Mouse (Mus musculus): ENCODE data around the gene Nxpe2. TPM values are rescaled to one million over a fixed set of nuclear protein-coding genes. Genes with fewer than 3 reads are reported as not detected.

The Nxpe2 gene
- total RNA-seq (2015; ENCODE audit: low replicate concordance) = 1,032 and 1,053 TPM in 2 replicates
- total RNA-seq (2017; ENCODE audit: low replicate concordance) = 859 and 927 TPM in 2 replicates

DNA sequence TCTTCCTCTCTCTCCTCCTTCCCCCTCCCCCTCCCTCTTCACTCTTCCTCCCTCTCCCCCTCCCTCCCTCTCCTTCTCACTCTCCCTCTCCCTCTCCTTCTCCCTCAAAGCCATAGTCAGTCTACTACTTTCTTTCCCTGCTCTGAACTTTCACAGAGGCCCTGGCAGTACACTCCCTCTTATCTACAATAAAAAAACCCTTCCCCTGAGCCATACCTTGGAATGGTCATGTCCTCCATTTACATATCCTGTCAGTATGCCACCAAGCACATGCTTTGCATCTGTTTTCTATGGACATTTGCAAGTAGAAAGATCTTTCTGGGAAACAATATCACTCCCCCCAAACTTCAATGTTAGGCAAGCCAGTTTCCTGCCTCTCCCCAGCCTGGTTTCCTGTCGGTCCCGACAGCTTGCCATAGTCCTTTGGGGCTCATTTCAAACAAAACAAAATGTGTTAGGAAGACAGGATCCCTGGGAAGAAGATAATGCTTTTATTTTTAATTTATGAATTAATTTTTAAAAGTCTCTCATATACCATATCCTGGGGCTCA, at the start of gene Nxpe2:
Gene Nxpe2, minus strand, starts transcription at position 307 of the 551 bp plus-strand sequence.
- ATAC-seq (replicated peaks; ENCODE audit: low FRiP score, poor library complexity, severe bottlenecking) = no peak

DNA sequence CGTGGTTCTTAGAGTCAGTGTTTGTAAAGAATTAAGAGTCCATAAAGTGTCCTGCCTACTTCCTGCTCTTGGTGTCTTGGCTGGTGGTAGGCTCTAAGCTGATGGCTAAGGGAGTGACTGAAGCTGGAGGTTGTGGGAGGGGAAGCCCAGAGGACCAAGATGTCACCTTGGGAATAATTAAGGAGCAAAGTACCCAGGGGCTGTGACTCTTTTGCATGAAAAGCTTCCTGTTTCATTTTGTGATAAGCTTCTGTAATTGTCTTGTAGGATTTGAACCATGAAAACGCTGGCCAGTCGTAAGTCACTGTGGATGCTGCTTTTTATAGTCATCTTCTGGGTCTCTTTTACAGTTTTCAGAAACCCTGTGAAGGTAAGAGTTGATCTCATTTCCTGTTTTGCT, 36.7 kb upstream of the Nxpe2 start:
- no peak for ATAC-seq (replicated peaks; ENCODE audit: low FRiP score, poor library complexity, severe bottlenecking)

DNA sequence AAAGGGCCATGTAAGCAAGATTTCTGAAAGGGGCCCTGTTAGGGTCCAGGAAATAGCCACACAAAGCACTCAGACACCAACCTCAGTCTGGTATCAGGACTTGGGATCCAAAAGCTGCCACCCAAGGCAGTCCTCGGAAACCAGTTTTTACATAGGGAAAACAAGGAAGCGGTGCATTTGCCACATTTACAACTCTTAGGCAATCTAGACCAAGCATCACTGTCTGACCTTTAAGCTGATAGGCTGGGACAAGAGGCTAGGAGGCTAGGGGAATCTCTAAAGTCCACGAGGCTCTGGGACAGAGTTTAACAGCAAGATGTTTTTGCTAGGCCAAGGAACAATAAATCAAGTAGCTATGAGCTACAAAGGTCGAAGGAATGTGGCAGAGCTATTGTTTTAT, 35.2 kb upstream of the Nxpe2 start:
- no peak for ATAC-seq (replicated peaks; ENCODE audit: low FRiP score, poor library complexity, severe bottlenecking)

DNA sequence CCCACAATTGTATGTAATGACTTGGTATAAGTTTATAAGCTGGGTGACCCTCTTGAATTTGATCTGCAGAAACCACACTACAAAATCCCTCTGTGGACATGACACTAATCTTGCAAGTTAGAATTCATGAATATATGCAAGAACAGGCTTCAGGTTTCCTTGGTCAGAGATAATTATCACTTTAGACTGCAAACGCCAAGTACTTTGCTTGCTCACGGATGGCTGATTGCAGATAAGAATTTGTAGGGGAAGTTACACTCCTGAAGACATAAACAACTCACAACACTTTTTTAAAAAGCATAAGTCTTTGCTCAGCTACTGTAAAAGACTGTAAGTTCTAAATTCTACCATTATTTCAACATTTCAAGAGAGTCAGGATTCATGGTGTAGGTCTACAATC, 21.1 kb upstream of the Nxpe2 start:
- peak; percentile 67 for ATAC-seq (replicated peaks; ENCODE audit: low FRiP score, poor library complexity, severe bottlenecking)

DNA sequence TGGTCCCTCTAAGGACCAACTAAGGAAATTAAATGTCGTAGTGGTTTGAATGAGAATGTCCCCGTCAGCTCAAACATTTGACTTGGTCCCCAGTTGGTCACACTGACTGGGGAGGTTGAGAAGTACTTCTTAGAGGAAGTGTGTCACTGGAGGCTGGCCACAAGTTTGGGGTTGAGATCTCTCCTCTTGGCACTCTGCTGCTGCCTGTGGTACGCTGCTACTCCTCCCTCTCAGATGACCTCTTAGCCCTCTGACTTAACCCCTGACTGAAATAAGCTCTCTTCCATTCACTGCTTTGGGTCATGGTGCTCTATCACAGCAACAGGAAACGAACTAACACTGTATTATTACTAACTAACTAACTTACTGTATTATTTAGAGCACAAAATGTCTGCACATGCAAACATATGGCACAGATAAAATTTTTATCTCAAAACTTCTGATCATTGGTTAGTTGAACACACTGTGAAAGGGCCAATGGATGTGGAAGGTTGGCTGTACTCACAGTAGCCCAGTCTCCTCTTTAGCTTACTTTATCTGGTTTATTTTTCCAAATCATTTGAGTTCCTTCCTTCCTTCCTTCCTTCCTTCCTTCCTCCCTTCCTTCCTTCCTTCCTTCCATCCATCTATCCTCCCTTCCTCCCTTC, 20.1 kb upstream of the Nxpe2 start:
- peak; percentile 88 for ATAC-seq (replicated peaks; ENCODE audit: low FRiP score, poor library complexity, severe bottlenecking)

DNA sequence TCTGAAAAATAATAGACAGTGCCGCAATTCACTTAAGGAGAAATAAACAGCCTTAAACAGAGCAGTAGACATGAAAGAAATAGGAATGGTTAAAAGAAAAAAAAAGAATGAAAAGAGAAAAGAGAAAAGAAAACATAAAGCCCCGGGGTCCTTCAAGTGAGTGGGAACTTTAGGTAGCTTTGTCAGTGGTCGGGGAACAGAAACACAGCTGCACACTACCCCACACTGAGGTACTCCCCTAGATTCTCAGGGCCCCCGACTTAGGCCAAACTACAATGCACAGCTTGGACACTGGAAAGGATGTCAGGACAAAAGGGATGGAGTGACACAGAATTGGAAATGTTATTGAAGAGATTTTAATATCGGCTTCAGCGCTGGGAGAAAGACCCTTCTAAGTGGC, 9.5 kb upstream of the Nxpe2 start:
- no peak for ATAC-seq (replicated peaks; ENCODE audit: low FRiP score, poor library complexity, severe bottlenecking)

DNA sequence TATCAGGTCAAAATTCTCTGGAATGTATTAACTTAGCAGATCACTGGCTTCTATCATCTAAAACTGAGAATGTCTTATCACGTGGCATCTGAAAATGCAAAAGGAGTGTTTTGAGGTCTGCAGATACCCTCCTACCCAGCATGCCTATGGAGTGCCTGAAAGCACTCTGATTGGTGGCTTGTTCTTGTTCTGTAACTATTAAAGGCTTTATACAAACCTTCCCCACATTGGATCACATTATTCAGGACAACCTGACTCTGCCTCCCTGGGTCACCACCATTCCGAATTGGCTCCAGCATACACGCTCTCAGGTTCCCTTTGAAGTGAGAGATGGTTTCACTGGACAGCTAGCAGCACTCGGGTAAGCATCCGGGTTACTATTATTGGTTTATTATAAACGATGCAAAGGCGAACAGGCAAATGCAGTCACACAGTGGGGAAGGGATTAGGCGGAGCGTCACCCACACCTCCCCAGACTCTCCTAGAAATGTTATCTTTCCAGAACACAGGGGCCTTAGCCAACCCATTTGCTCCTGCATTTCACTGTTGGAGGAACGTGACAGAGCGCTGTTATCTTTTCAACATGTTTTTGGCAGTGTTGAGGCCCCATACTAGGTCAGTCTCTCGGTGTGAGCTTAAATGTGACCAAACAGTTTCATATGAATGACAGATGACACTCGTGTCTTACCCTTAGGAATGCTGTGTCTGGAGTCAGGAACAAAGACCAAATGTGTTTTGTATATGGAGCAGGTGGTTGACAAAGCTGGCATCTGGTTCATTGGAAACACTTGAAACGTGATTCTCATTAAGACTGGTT, 8.8 kb upstream of the Nxpe2 start:
- peak; percentile 88 for ATAC-seq (replicated peaks; ENCODE audit: low FRiP score, poor library complexity, severe bottlenecking)

DNA sequence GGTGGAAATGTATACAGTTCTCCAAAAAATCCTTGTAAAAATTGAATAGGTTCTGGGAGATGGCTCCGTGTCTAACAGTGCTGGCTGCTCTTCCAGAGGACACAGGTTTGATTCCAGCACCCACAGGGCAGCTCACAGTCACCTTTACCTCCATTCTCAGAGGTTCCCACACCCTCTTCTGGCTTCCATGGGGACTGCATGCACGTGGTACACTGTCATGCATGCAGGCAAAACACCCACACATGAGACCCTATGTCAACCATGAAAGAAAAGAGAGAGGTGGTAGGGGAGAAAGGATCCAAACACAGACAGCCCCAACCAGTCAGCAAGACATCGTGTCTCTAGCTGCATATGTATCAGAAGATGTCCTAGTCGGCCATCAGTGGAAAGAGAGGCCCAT, 7.6 kb upstream of the Nxpe2 start:
- peak; percentile 38; the same call in 1 of the 2 replicates for ATAC-seq (replicated peaks; ENCODE audit: low FRiP score, poor library complexity, severe bottlenecking)

DNA sequence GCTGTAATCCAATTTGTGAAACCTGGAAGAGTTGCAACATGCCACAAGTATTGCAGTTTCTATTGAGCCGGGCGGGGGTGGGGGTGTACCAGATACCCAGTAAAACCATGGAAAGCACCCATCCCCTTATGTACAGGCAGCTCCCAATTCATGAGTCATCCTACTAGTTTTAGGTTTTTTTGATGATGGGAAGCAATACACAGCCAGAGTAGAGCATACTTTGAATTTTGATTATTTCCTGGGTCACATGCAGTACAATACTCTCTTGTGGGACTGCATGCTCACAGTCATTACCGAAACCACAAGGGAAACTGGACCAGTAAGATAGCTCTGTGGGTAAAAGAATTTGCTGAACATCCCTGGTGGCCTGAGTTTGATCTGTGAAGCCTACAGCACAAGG, 3.8 kb upstream of the Nxpe2 start:
- no peak for ATAC-seq (replicated peaks; ENCODE audit: low FRiP score, poor library complexity, severe bottlenecking)

DNA sequence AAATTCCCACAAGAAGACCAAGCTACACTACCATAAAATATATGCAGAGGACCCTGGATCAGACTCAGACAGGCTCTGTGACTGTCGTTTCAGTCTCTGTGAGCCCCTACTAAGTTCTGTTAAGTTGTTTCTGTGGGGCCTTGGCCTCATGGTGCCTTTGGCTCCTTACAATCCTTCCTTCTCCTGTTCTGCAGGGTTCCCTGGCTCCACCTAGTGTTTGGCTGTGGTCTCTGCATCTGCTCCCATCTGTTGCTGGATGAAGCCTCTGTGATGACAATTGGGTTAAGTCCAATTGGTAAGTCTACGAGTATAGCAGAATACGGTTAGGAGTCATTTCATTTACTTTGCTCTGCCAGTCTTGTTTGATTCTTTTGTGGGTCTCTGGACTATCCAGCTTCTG, 1.5 kb upstream of the Nxpe2 start:
- ATAC-seq (replicated peaks; ENCODE audit: low FRiP score, poor library complexity, severe bottlenecking) = peak; percentile 87

DNA sequence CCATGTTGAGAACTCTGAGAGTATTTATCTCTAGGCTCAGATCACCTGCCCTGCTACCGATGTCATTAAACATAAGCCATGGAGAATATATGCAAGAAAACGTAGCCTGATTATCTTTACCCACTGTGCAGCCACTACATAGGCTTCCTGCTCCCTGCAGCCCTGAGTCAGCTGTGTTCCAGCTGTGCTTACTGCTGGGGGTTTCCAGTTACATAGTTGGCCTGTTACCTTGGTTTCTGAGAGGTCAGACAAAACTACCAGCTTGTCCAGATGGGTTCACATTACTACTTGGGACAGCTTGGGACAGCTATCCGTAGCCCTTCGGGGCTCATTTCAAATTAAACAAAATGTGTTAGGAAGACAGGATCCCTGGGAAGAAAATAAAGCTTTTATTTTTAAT, 868 bp upstream of the Nxpe2 start:
- 0 out of 2 replicates have a peak, but pooled peaks have one; percentile 4 for ATAC-seq (replicated peaks; ENCODE audit: low FRiP score, poor library complexity, severe bottlenecking)

DNA sequence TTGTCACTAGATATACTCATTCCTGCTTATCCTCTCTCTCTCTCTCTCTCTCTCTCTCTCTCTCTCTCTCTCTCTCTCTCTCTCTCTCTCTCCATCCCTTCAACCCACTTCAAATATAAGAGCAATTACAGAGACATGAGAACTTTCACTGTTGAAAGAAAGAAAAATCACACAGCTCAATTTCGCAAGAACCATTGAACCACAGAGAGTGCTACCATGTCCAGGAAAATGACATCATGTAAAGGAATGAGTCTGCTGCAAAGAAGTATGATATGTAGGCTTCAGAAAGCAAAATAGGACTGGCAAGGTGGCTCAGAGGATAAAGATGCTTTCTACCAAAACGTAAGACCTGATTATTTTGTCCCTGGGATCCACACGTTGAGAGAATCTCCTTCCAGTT, 7.4 kb downstream of the Nxpe2 start:
- ATAC-seq (replicated peaks; ENCODE audit: low FRiP score, poor library complexity, severe bottlenecking) = no peak

DNA sequence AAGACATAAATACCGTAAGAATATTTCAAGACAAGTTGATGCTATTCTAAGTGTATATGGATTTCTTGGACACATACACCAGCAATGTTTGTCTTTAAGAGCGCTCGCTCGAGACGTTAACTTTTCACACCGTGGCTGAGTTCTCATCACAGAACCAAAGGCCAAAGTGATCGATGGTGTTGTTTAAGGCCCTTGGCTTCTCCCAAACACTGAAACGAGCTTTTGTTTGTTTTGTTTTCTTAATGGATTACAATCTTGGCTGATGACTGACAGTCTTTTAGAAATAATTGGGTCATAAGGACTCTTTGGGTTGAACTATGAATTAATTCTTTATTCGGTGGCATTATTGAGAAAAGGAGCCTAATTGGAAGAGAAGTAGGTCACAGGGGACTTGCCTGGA, 7.8 kb downstream of the Nxpe2 start:
- no peak for ATAC-seq (replicated peaks; ENCODE audit: low FRiP score, poor library complexity, severe bottlenecking)

DNA sequence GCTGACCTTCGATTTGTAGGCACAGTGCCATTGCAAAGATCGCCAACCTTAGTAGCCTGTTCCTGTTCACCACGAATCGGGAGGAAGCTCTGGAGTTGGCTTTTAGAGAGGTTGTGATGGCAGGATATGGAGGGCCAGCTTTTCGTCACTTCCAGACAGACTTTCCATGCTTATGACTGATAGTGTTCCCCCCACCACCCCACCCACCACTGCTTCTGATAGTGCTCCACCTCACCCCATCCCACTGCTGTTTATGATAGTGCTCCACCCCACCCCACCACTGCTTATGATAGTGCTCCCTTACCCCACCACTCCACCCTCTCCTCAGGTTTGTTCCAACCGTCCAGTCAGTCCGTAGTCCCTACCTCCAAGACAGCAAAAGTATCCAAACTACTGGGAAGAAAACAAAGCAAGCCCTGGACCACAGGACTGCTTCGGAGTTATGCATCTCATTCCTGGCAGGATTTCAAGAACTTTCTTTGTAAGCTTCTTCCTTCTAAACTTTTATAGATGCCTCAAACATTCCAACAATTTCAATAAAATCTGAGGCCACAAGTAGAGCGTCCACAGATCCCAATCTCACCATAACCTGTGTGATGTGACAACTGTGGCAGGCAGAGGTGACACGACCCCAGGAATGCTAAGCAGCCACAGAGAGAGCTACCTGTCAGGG, 12.4 kb downstream of the Nxpe2 start:
- ATAC-seq (replicated peaks; ENCODE audit: low FRiP score, poor library complexity, severe bottlenecking) = peak; percentile 87

DNA sequence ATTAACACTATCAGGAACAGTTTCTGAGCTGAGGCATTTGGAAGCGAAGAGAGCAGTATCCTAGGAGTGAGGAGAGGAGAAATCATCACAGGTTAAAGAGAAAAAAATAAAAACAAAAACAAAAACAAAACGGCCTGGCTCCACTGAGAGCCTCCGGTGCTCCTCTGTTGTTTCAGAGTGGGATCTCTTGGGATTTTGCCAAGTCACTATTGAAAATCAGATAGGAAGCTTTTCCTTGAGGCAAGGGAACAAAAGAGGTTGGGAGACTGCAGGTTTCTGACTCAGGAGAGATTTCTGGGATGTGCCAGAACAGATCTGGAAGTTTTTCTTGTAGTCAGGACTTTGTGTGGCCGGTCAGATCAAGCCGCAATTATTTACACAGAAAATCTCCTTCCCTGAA, 13.7 kb downstream of the Nxpe2 start:
- 0 out of 2 replicates have a peak, but pooled peaks have one; percentile 17 for ATAC-seq (replicated peaks; ENCODE audit: low FRiP score, poor library complexity, severe bottlenecking)

DNA sequence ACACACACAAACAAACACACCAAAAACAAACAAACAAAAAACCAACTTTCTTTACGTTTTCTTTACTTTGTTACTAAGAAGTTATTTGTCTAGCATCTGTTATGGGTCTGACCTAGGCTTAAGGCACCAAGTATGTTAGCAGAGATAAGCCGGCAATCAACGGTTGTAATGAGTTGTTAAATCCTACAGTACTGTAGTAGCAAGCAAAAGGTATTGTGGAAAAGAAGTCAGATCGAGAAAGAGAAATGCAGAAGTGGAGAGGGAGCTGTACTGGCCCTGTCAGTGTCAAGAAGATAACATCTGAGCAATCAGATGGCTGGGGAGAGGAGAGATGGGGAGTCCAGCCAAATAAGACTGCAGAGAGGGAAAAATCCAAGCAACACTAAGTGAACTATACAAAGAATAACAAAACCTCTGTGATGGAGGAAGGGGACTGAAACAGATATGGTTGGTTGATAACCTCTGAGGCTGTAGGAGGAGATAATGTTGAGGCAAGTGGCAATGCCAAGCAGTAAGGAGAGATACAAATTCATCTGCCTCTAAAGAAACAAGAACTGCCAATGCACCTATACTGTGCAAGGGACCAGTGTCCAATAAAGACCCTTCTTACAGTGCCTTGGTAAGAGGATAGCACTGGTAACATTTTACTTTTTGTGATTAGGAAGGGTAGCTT, 14.3 kb downstream of the Nxpe2 start:
- peak; percentile 43 for ATAC-seq (replicated peaks; ENCODE audit: low FRiP score, poor library complexity, severe bottlenecking)

DNA sequence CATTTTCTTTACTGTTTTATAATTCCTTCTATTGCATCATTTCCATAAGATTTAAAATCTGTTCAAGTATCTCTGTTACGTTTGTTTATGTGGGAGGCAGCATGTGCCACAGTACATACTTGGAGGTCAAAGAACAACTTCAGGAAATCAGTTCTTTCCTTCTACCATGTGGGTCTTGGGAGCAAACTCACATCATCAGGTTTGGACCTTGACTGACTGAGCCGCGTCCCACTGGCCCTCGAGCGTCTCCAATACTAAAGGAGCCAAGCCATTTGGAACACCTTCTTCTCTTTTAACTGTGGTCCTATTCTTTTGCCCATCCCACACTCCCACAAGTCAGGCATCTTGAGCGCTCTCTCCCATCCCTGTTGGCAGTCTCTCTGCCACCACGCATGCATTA, 23.7 kb downstream of the Nxpe2 start:
- no peak for ATAC-seq (replicated peaks; ENCODE audit: low FRiP score, poor library complexity, severe bottlenecking)

DNA sequence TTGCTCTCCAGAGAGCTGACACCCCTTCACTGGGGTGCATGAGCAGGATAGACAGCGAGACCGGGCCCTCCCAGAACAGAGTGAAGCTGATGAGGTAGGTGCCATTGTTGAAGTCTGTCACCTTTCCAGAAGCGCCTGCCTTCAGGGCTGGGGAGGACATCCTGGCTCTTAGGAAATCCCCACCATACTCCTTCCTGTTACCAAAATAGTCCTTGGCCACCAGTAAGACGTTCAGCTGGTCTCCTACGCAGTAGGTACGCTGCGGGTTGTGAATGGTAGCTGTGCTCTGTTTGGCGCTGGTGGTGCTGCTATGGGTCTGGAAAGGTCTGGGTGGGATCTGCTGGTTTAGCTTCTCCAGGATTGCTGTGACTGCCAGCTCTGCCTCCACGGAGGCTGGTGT, 26.9 kb downstream of the Nxpe2 start:
- no peak for ATAC-seq (replicated peaks; ENCODE audit: low FRiP score, poor library complexity, severe bottlenecking)

DNA sequence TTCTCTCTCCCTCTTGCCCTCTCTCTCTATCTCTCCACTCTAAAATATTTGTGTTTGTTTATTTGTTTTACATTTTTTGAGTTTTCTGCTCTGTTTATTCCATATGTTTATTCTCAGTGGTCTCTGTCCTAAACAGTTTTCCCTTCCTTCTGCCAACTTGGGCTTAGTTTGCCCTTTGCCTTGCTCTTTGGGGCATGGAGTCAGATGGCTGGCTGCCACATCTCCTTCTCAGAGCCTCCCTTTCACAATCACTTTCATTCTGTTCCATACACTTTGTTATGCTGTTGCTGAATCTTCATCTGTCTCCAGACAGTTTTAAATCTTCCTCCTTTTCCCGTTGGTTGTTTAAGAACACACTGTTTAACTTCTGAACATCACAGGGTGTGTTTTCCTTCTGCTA, 37.4 kb downstream of the Nxpe2 start:
- ATAC-seq (replicated peaks; ENCODE audit: low FRiP score, poor library complexity, severe bottlenecking) = no peak

DNA sequence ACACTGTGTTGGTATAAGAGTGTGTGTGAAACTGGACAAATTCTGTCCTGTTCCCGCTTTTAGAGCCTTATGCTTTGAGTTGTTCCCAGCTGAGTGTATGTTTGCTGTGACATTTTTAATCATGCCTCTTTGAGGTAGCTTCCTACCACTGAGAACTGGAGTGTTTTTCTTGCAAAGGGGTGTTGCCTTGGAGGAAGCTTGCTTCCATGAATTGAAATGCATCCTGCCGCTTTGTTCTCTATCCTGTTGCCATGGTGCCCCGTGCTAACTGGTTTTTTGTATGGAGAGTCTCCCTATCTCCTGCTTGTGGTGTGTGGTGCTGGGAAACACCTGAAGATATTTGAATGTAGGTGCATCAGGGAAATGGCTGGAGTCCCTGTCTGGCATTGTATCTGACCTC, 39.1 kb downstream of the Nxpe2 start:
- no peak for ATAC-seq (replicated peaks; ENCODE audit: low FRiP score, poor library complexity, severe bottlenecking)

All from erythroid progenitor cell, adult 5-6 weeks (primary cell).